In genomic region chr4:64546386-64546785, GRCm38 (mm10) we compare ENCODE assay signal across 28 mouse cellular contexts.
DNase-seq lines count a peak whose midpoint lies in the region; ATAC-seq and TF ChIP-seq lines count a peak whose summit lies in the region.
"Had no signal": no experiment of that assay in that cellular context is flagged by ENCODE, and none has a peak within 500 bp of the region (broad histone marks: within the 10 kb centered on the region; RNA-seq: fewer than 3 reads in every experiment).

No protein-coding gene starts in this region.

- DNase-seq in cerebellum, adult 18-20 months: peak; percentile 11 to 17
- no peak for DNase-seq in cerebellum, adult 8-10 months
- peak; percentile 24 for DNase-seq in hindbrain, postnatal 0 days (ENCODE audit: low spot score)
- peak; percentile 20 for DNase-seq in lung, postnatal 36 days
- DNase-seq in lung, postnatal 4 days: no peak
- peak; percentile 33 for DNase-seq in adipocyte (ENCODE audit: low spot score)
- no peak for DNase-seq in thymus, postnatal 4 days
- DNase-seq: adrenal gland, adult 8-10 months; adrenal gland, postnatal 25 days; B cell, adult 2 months; cerebellum, adult 11-12 months; cerebellum, postnatal 36 days; gastrocnemius, postnatal 25 days; heart, adult 2 months; heart, postnatal 14 days; heart, postnatal 4 days; kidney, adult 11 months had no signal

- H3K9ac ChIP-seq in hindbrain, postnatal 0 days (replicated peaks; ENCODE audit: low read length): no peak overlapping the region
- H3K9ac ChIP-seq in hindbrain, embryonic 13.5 days: no peak overlapping the region
- H3K9ac ChIP-seq: embryonic facial prominence, embryonic 12.5 days; forebrain, embryonic 12.5 days; forebrain, embryonic 15.5 days; heart, embryonic 13.5 days; hindbrain, embryonic 15.5 days; intestine, embryonic 15.5 days had no signal

- 52% methylated on average over 4 of the region's 4 CpGs for WGBS in hindbrain, postnatal 0 days
- WGBS in hindbrain, embryonic 13.5 days: 75% methylated on average over 4 of the region's 4 CpGs

- no peaks in the 10 kb centered on the region for H3K9me3 ChIP-seq in hindbrain, postnatal 0 days (ENCODE audit: low read length)
- H3K9me3 ChIP-seq in hindbrain, embryonic 13.5 days: no peaks in the 10 kb centered on the region
- H3K9me3 ChIP-seq: embryonic facial prominence, embryonic 12.5 days; forebrain, embryonic 12.5 days; forebrain, embryonic 15.5 days; heart, embryonic 10.5 days; heart, embryonic 13.5 days; hindbrain, embryonic 15.5 days; intestine, embryonic 15.5 days had no signal

- no peaks in the 10 kb centered on the region for H3K4me1 ChIP-seq in hindbrain, postnatal 0 days (ENCODE audit: insufficient read depth, low read length)
- no peaks in the 10 kb centered on the region for H3K4me1 ChIP-seq in hindbrain, embryonic 13.5 days (replicated peaks)
- H3K4me1 ChIP-seq: embryonic facial prominence, embryonic 12.5 days; forebrain, embryonic 12.5 days; forebrain, embryonic 15.5 days; heart, embryonic 10.5 days; heart, embryonic 13.5 days; hindbrain, embryonic 15.5 days; intestine, embryonic 15.5 days had no signal

- no peaks in the 10 kb centered on the region for H3K36me3 ChIP-seq in hindbrain, postnatal 0 days (ENCODE audit: insufficient read depth, low read length)
- no peaks in the 10 kb centered on the region for H3K36me3 ChIP-seq in hindbrain, embryonic 13.5 days
- H3K36me3 ChIP-seq: embryonic facial prominence, embryonic 12.5 days; forebrain, embryonic 12.5 days; forebrain, embryonic 15.5 days; G1E; heart, embryonic 10.5 days; heart, embryonic 13.5 days; hindbrain, embryonic 15.5 days; intestine, embryonic 15.5 days had no signal

- H3K27me3 ChIP-seq in hindbrain, postnatal 0 days (ENCODE audit: insufficient read depth, low read length): no peaks in the 10 kb centered on the region
- H3K27me3 ChIP-seq in hindbrain, embryonic 13.5 days: no peaks in the 10 kb centered on the region
- H3K27me3 ChIP-seq: CH12.LX; embryonic facial prominence, embryonic 12.5 days; forebrain, embryonic 12.5 days; forebrain, embryonic 15.5 days; heart, embryonic 13.5 days; hindbrain, embryonic 15.5 days; intestine, embryonic 15.5 days had no signal

- H3K4me2 ChIP-seq in hindbrain, postnatal 0 days (ENCODE audit: low read depth, low read length): no peak overlapping the region
- H3K4me2 ChIP-seq in hindbrain, embryonic 13.5 days: no peak overlapping the region
- H3K4me2 ChIP-seq: embryonic facial prominence, embryonic 12.5 days; forebrain, embryonic 12.5 days; forebrain, embryonic 15.5 days; heart, embryonic 13.5 days; hindbrain, embryonic 15.5 days; intestine, embryonic 15.5 days had no signal

- H3K27ac ChIP-seq in hindbrain, postnatal 0 days: no peak overlapping the region
- no peak overlapping the region for H3K27ac ChIP-seq in hindbrain, embryonic 13.5 days
- H3K27ac ChIP-seq: embryonic facial prominence, embryonic 12.5 days; forebrain, embryonic 12.5 days; forebrain, embryonic 15.5 days; heart, adult 2 months; heart, embryonic 10.5 days; heart, embryonic 13.5 days; hindbrain, embryonic 15.5 days; intestine, embryonic 15.5 days had no signal

- no peak for TF ChIP-seq CTCF in hindbrain, postnatal 0 days (IDR thresholded peaks at IDR 0.05; ENCODE audit: low read depth)

- ATAC-seq in hindbrain, postnatal 0 days: no peak
- ATAC-seq in hindbrain, embryonic 13.5 days (ENCODE audit: low FRiP score): no peak
- ATAC-seq: forebrain, embryonic 15.5 days; intestine, embryonic 15.5 days had no signal

- H3K4me3 ChIP-seq in hindbrain, postnatal 0 days (ENCODE audit: low read length): no peak overlapping the region
- no peak overlapping the region for H3K4me3 ChIP-seq in hindbrain, embryonic 13.5 days
- H3K4me3 ChIP-seq: embryonic facial prominence, embryonic 12.5 days; erythroblast, embryonic 14.5 days; forebrain, embryonic 12.5 days; forebrain, embryonic 15.5 days; heart, adult 2 months; heart, embryonic 10.5 days; heart, embryonic 13.5 days; hindbrain, embryonic 15.5 days; intestine, embryonic 15.5 days had no signal

Comparison
In these comparisons a context has a peak if more than half of its experiments do, and no peak if none do; other contexts are left out.
1. DNase-seq: peak in cerebellum, adult 18-20 months (2 of 2), hindbrain, postnatal 0 days (single experiment), lung, postnatal 36 days (single experiment) and adipocyte (single experiment); none in cerebellum, adult 8-10 months (single experiment), lung, postnatal 4 days (0 of 2) and thymus, postnatal 4 days (single experiment).